Mouse (Mus musculus) midbrain, embryonic 12.5 days (tissue): Measurements from ENCODE around the gene Lbx2. TPM values are rescaled to one million over a fixed set of nuclear protein-coding genes. Genes with fewer than 3 reads are reported as not detected.

Experiments
- ATAC-seq: fragments of 200-750 bp; cut with Nextera tagmentation; 2 replicates; pipeline ENCODE4 v1.8.0; 2017; ENCODE audit warnings: low read depth, moderate TSS enrichment, moderate library complexity; ENCODE audit not compliant: low FRiP score
- H3K27ac ChIP-seq: fragments of 300-500 bp; sonication (generic); replicated peaks from 2 replicates; pipeline ENCODE4 v1.5.1; 2016; ENCODE audit warnings: mild to moderate bottlenecking
- H3K27me3 ChIP-seq: fragments of 300-500 bp; sonication (generic); 2 replicates; pipeline ENCODE4 v1.6.1; 2016; ENCODE audit warnings: mild to moderate bottlenecking
- H3K36me3 ChIP-seq: fragments of 300-500 bp; sonication (generic); 2 replicates; pipeline ENCODE4 v1.6.1; 2016
- H3K4me1 ChIP-seq: fragments of 300-500 bp; sonication (generic); 2 replicates; pipeline ENCODE4 v1.6.1; 2016
- H3K4me2 ChIP-seq: fragments of 300-500 bp; sonication (generic); replicated peaks from 2 replicates; pipeline ENCODE4 v1.6.1; 2016; ENCODE audit warnings: mild to moderate bottlenecking, moderate library complexity
- H3K4me3 ChIP-seq: fragments of 300-500 bp; sonication (generic); 2 replicates; pipeline ENCODE4 v1.5.1; 2016; ENCODE audit warnings: mild to moderate bottlenecking
- H3K9ac ChIP-seq: fragments of 300-500 bp; sonication (generic); replicated peaks from 2 replicates; pipeline ENCODE4 v1.6.1; 2016; ENCODE audit warnings: mild to moderate bottlenecking, moderate library complexity
- H3K9me3 ChIP-seq: fragments of 300-500 bp; sonication (generic); 2 replicates; pipeline ENCODE4 v1.6.1; 2016; ENCODE audit warnings: mild to moderate bottlenecking
- WGBS: fragments of 180-500 bp; shearing (Covaris S2); methylation state at CpG from one replicate; pipeline ENCODE4 v1.1.7; 2016; 5-methylcytosine and 5-hydroxymethylcytosine counted together
- polyA plus RNA-seq: library from polyadenylated mRNA; unstranded; fragments of >200 nt; fragmentation: Nextera tagmentation; extraction: Ambion mirVana; gene quantifications from 2 replicates; pipeline ENCODE4 v1.2.1, GENCODE M21; 2016

Lbx2 gene
- polyA plus RNA-seq, result 0.45 TPM in 1 of 2 replicates, not detected in the other

- ATAC-seq, result no peak
- H3K27ac ChIP-seq, result no peak within 1 kb of the TSS
- H3K9me3 ChIP-seq, result no peaks in the 10 kb centered on the region
- 0 out of 2 replicates have a peak within 1 kb of the TSS, but pooled peaks have one; percentile 15 for H3K4me2 ChIP-seq
- H3K9ac ChIP-seq, result peak within 1 kb of the TSS; percentile 2; the same call in 1 of the 2 replicates
- 1% methylated on average over 35 of the region's 42 CpGs for WGBS
- H3K4me1 ChIP-seq, result 0 out of 2 replicates have a peak, but pooled peaks cover 9% of the 10 kb centered on the region
- peaks cover 93% of the 10 kb centered on the region for H3K27me3 ChIP-seq
- peaks cover 9% of the 10 kb centered on the region for H3K36me3 ChIP-seq
- H3K4me3 ChIP-seq, result peak within 1 kb of the TSS; percentile 17; the same call in 1 of the 2 replicates
These were observed at the start of gene Lbx2 for GRCm38 (mm10) chr6:83086121-83087035. Lbx2 (plus strand) TSS chr6:83086367.

GRCm38 (mm10) chr6:83037188-83037587 lies 49.0 kb upstream of the Lbx2 start:
- ATAC-seq, result no peak
- Histone ChIP-seq H3K27me3 (peaks cover 41% of the 10 kb centered on the region), H3K27ac (no peak overlapping the region), H3K9ac (no peak overlapping the region), H3K4me3 (no peak overlapping the region), H3K4me2 (no peak overlapping the region), H3K4me1 (peaks cover 30% of the 10 kb centered on the region), H3K36me3 (no peaks in the 10 kb centered on the region), H3K9me3 (no peaks in the 10 kb centered on the region)
- WGBS, result 77% methylated on average over 8 of the region's 8 CpGs

GRCm38 (mm10) chr6:83038496-83039012 lies 47.6 kb upstream of the Lbx2 start:
- Histone ChIP-seq H3K27me3 (peaks cover 32% of the 10 kb centered on the region), H3K9me3 (no peaks in the 10 kb centered on the region), H3K9ac (no peak overlapping the region; the same call in 1 of the 2 replicates), H3K4me2 (peak overlapping the region; percentile 59), H3K4me3 (peak overlapping the region; percentile 22), H3K36me3 (no peaks in the 10 kb centered on the region), H3K27ac (no peak overlapping the region), H3K4me1 (peaks cover 19% of the 10 kb centered on the region)
- WGBS, result 7% methylated on average over 24 of the region's 24 CpGs
- ATAC-seq, result peak; percentile 31; the same call in 1 of the 2 replicates

- WGBS, result 79% methylated on average over 5 of the region's 5 CpGs
These were observed 45.6 kb upstream of the Lbx2 start for GRCm38 (mm10) chr6:83040601-83041000.

GRCm38 (mm10) chr6:83043561-83043960 lies 42.6 kb upstream of the Lbx2 start:
- H3K4me2 ChIP-seq, result no peak overlapping the region
- no peaks in the 10 kb centered on the region for H3K36me3 ChIP-seq
- H3K27me3 ChIP-seq, result no peaks in the 10 kb centered on the region
- H3K27ac ChIP-seq, result no peak overlapping the region
- H3K9me3 ChIP-seq, result no peaks in the 10 kb centered on the region
- ATAC-seq, result no peak
- H3K4me1 ChIP-seq, result peaks cover 4% of the 10 kb centered on the region
- no peak overlapping the region for H3K9ac ChIP-seq
- no peak overlapping the region for H3K4me3 ChIP-seq
- 77% methylated on average over 6 of the region's 6 CpGs for WGBS

More at GRCm38 (mm10) chr6:83040601-83041000, 45.6 kb upstream of the Lbx2 start:
- ATAC-seq, result no peak
- Histone ChIP-seq H3K9me3 (no peaks in the 10 kb centered on the region), H3K27me3 (peaks cover 21% of the 10 kb centered on the region), H3K4me1 (peaks cover 8% of the 10 kb centered on the region), H3K36me3 (no peaks in the 10 kb centered on the region), H3K9ac (no peak overlapping the region), H3K4me3 (no peak overlapping the region), H3K27ac (no peak overlapping the region), H3K4me2 (no peak overlapping the region)

GRCm38 (mm10) chr6:83043993-83044392 lies 42.2 kb upstream of the Lbx2 start:
- WGBS, result 91% methylated on average over 5 of the region's 5 CpGs
- no peak for ATAC-seq
- H3K27me3 ChIP-seq, result no peaks in the 10 kb centered on the region

GRCm38 (mm10) chr6:83044742-83045141 lies 41.4 kb upstream of the Lbx2 start:
- 82% methylated on average over 9 of the region's 9 CpGs for WGBS
- ATAC-seq, result no peak
- H3K36me3 ChIP-seq, result no peaks in the 10 kb centered on the region
- H3K4me2 ChIP-seq, result no peak overlapping the region
- H3K4me3 ChIP-seq, result no peak overlapping the region
- no peaks in the 10 kb centered on the region for H3K4me1 ChIP-seq
- H3K27ac ChIP-seq, result no peak overlapping the region
- no peak overlapping the region for H3K9ac ChIP-seq
- no peaks in the 10 kb centered on the region for H3K9me3 ChIP-seq
- no peaks in the 10 kb centered on the region for H3K27me3 ChIP-seq

More at GRCm38 (mm10) chr6:83043993-83044392, 42.2 kb upstream of the Lbx2 start:
- no peak overlapping the region for H3K27ac ChIP-seq
- no peak overlapping the region for H3K4me3 ChIP-seq
- H3K4me1 ChIP-seq, result no peaks in the 10 kb centered on the region
- H3K4me2 ChIP-seq, result no peak overlapping the region
- no peak overlapping the region for H3K9ac ChIP-seq
- H3K36me3 ChIP-seq, result no peaks in the 10 kb centered on the region
- H3K9me3 ChIP-seq, result no peaks in the 10 kb centered on the region

- H3K27me3 ChIP-seq, result no peaks in the 10 kb centered on the region
- H3K27ac ChIP-seq, result no peak overlapping the region
- H3K4me2 ChIP-seq, result no peak overlapping the region
- 77% methylated on average over 10 of the region's 10 CpGs for WGBS
- no peak overlapping the region for H3K9ac ChIP-seq
- no peaks in the 10 kb centered on the region for H3K9me3 ChIP-seq
- peaks cover 16% of the 10 kb centered on the region for H3K36me3 ChIP-seq
- H3K4me3 ChIP-seq, result no peak overlapping the region
- ATAC-seq, result no peak
- peaks cover 14% of the 10 kb centered on the region for H3K4me1 ChIP-seq
These were observed 36.8 kb upstream of the Lbx2 start for GRCm38 (mm10) chr6:83049367-83049766.

GRCm38 (mm10) chr6:83053136-83053960 lies 32.8 kb upstream of the Lbx2 start:
- peaks cover 34% of the 10 kb centered on the region for H3K36me3 ChIP-seq
- H3K4me3 ChIP-seq, result peak overlapping the region; percentile 65
- peak overlapping the region; percentile 77 for H3K9ac ChIP-seq
- peaks cover 26% of the 10 kb centered on the region for H3K4me1 ChIP-seq
- H3K4me2 ChIP-seq, result peak overlapping the region; percentile 92
- ATAC-seq, result no peak
- H3K9me3 ChIP-seq, result no peaks in the 10 kb centered on the region
- no peaks in the 10 kb centered on the region for H3K27me3 ChIP-seq
- WGBS, result 3% methylated on average over 26 of the region's 26 CpGs
- H3K27ac ChIP-seq, result peak overlapping the region; percentile 83

- peaks cover 34% of the 10 kb centered on the region for H3K36me3 ChIP-seq
- peak; percentile 98 for ATAC-seq
- peak within 1 kb of the TSS; percentile 83 for H3K27ac ChIP-seq
- WGBS, result 1% methylated on average over 64 of the region's 64 CpGs
- peaks cover 26% of the 10 kb centered on the region for H3K4me1 ChIP-seq
- H3K4me2 ChIP-seq, result peak within 1 kb of the TSS; percentile 92
- H3K27me3 ChIP-seq, result peaks cover 1% of the 10 kb centered on the region; the same call in 1 of the 2 replicates
- no peaks in the 10 kb centered on the region for H3K9me3 ChIP-seq
- H3K9ac ChIP-seq, result peak within 1 kb of the TSS; percentile 77
- peak within 1 kb of the TSS; percentile 65 for H3K4me3 ChIP-seq
These were observed 31.9 kb upstream of the Lbx2 start, which contains the start of gene Aup1 for GRCm38 (mm10) chr6:83054074-83054851. Aup1 (plus strand) TSS chr6:83054521.
